Mouse (Mus musculus) 3T3-L1 (cell line): ENCODE results near the gene Gse1.

Source experiments
- DNase-seq: peaks from one replicate; pipeline ENCODE4 v3.0.0-alpha.2; 2015; ENCODE audit warnings: low read depth, low spot score

The Gse1 gene

DNA sequence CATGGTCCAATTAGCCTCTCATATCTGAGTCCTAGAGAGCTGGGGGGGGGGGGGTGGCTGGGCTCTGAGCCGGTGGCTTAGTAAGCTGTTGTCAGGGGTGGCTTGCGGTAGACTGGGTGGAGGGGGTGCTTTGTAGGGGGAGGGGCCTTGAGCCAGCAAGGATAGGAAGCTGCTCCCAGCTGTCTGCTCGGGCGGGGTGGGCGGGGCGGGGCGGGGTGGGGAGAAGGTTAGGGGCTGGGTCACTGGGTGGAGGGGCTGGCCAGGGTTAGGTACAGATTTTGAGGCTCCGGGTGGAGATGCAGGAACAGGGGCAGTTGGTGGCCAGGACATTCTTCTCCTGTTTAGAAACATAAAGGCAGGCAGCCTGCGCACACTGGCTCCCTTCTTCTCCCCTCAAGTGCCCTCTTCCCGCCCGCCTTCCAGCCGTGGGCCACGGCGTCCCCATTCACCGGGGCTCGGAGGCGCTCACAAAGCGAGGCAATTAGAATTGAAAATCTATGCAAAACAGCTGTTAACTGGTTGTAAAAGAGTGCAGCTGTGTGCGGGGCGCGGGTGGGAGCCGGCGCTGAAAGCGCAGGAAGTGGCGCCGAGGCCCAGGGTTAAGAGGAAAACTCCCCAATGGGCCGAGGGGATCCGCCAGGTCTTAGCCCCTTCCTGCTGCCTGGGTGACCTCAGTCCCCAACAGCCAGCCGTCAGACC, 304.4 kb downstream of the Gse1 start:
- no peak for DNase-seq

DNA sequence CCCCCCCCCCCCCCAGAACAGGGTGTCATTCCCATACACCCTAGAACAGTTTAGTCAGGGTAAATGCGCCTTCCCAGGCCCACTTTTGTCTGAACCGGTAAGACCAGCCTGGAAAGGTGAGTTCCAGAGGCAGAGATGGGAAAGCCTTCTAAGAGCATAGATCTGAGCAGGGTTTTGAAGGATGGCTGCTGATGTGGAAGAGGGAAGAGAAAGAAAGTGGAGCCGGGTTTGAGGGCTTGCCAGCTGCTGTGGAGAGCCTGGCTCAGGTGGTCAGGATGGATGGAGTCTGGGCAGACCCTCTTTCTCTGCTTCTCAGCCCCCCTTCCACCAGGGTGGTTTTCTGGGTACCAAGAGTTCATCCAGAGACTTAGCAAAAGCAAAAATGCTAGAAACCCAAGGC, 305.1 kb downstream of the Gse1 start:
- no peak for DNase-seq

DNA sequence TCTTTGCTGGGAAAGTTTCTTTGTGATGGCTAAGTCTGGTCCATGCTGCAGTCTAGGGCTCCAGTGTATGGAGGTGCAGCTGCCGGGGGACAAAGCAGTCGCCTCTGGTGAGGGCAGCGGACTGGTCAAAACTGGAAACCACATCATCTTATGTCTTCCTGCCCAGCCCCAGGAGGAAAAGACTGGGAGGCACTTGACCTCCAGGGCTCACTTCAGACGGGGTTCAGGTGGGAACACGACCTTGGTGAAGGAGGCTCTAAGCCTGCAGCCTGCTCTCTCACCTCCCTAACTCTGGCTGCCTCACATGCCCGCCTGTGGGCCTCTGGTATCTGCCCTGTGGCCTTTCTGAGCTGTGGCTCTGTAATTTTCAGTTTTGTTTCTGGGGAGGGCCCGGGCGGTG, 305.8 kb downstream of the Gse1 start:
- DNase-seq, result no peak

DNA sequence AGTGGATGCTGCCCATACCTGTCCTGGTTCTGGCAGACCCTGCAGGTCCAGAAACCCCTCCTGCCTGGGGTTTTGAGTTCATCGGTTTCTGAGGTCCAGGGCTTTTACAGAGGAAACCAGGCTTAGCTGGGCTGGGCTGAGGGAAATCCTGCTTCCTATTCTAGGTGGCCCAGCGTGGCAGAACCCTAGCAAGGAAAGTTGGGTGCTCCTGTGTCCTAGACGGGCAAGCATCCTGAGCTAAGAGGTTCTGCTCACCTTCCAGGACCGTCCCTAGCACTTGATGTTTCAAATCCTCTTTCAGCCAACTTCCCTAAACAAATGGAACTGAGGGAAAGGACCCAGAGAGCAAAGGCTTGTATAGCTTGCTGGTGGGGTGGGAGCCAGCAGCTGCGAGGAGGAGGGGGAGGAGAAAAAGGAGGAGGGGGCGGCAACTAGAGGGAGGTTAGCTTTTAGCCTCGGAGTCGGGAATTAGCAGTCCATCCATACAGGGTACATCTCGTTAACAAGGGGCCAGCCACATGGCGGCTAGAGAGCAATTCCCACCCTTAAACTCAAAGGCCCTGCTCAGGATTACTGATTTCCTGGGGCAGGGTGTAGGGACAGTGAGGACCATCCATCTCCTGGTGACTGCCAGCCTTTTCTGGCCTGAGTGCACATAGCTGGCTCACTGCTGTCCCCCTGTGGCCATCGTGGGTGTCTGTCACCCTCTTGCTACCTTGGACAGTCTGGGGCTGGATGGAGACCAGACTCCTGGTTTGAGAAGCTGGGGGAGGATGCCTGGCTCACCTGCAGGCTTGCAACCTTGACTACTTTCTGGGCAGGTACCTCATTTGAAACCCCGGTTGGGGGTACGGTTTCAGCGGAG, 306.5 kb downstream of the Gse1 start:
- peak; percentile 87 for DNase-seq

DNA sequence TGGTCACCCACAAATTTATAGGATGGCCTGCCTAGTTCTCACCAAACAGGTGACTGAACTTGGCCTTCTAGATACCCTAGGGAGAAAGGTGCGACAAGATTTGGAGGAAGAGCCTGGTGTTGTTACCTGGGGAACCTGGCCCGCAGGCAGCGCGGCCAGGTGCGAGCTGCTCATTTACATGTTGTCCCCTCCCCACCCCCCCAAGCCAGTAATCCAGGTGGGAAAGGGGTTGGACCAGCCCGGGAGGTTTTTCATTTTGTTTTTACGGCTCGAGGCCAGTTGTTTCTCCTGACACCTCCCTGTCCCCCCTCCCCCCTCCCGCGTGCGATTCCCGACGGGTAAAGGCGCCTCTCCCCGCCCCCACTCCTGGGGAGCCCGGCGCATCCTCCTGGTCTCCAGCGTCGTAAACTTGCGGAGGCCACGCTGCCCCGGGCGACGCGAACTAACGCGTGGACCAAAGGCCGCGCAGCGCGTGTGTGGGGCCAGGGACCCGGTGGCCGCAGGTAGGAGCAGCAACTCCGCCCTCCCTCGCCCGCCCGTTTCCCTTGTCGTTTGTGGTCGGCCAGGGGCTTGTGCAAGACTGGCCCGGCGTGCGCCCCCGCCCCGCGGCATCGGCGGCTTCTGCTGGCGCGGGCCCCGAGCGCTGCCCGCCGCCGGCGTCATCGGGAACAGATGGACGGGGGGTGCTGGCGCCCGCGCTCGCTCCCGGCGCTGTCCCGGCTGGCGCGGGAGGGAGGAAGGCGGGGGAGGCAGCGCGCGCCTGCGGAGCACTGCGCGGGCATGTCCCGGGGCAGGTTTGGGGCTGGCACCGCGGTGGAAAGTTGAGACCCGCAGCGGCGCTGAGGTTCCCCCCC, 307.4 kb downstream of the Gse1 start:
- DNase-seq, result peak; percentile 35

DNA sequence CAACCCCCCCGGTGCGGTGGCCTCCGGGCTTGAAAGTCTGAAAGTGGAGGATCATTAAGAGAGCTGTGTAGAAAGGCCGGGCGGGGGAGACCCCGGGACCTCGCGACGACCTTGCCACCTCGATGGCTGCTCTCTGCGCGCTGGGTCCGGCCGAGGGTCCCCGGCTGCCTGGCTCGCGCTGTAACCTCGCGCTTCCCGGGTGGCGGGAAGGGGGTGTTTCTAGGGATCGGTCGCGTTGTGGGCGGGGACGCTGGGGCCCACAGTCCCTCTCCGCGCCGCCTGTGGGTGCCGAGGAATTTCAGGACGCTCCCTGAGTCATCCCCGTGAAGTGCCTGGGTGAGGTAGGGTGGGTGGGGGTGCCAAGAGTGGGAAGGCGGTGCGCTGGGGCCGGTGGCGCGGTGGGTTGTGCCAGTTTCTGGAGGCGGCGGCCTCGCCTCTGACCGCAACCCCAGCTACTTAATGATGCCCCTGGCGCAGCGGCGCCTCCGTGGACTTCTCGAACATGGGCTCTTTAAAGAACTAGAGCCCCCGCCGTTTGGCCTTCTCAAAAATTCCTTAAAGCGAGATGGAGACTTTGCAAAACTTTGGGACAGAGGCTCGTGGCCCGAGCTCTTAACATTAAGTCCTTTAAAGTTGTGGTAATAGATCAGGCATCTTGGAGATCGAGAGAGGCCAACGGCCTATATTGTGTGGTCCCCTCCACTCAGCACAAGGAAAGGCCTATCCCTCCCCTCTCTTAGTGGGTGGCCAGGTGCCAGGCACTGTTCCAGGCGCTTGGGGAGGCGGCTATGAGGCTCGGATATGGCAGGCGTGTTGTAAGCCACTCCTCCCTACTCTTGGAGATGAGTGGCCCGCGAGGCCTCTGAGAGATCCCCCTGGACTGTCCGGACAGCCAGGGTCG, 308.3 kb downstream of the Gse1 start:
- peak; percentile 76 for DNase-seq

DNA sequence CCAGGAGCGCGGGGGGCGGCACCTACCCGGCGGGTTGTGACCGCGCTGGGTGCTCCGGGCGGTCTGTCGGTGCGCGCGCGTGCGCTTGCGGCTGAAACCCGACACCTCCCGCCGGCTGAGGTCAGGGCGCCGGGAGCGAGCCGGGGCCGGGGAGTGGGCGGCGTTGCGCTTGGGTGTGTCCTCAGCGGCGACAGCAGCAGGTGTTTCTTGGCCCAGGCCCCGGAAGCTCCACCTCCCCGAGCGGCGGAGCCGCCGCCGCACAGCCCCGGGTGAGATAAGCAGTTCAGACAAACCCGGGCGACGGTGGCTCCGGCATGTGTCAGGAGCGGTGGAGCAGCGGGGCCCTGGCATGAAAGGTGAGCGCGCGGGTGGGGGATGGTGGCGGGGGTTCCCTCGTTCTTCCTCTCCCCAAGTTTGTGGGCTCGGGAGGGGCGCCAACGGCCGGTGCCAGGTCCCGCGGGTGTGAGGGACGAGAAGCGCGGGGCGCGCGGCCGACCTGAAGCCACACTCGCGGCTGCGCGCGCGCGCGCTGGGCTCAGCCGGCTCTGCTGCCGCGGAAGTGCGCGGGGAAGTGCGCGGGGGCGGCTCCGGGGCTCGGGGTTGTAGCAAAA, 309.1 kb downstream of the Gse1 start:
- peak; percentile 73 for DNase-seq

DNA sequence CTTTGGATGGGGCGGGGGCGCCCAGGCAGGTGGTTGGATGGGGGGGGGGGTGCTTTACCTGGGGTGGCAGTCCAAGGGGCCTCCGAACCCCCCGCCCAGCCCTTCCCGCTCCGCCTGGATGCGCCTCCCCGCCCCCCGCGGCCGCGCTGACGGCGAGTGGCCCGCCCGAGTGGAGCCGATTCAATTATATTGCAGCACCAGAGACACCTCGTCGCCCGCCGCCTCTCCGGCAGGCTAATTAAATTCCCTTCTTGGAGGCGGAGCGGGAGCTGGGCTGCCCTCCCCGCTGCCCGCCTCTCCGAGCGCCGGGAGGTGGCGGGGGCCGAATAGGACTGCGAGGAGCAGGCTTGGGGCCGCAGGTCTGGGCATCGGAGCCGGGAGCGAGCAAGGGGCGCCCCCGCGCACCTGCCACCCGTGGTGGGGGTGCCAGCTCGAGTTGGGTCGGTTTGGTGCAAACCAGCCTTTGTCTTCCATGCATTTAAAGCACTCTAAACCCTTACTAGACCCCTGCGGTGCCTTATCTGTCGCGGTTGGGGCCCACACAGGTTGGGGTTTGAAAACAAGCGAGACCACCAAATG, 309.7 kb downstream of the Gse1 start:
- peak; percentile 31 for DNase-seq

DNA sequence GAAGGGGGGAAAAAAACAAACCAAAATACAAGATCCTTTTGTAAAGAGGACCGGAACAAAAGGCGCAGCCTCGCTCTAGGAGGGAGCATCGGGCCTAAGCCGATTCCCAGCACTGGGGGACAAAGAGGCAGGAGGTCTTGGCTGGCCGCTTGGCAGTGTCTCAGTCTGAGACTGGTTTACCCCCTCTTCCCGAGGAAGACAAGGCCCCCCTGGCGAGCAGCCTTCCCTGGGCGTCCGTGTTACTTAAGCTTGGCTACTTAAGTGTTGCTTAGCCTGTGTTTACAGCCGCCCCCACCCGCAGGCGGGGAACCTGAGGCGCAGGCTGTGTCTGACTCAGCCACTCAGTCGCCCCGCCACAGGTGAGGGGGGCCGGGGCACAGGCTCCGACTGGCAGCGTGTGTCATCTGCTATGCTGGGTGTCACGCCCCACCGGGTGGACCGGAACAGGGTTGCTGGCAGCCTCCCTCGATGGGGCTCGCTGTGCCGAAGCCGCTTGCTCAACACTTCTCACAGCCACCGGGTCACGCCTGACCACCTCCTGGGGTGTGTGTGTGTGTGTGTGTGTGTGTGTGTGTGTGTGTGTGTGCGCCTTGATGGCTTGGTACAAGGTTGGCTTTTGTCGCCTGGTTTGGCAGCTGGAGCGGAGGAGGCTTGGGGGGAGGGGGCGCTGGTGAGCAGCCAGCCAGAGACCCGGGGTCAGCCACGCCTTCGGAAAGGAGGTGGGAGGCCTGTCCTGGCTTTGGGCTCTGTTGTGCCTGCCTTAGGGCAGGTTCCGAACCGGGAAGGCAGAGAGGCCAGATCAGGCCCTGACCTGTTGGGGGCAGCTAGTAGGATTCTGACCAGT, 310.4 kb downstream of the Gse1 start:
- peak; percentile 65 for DNase-seq

DNA sequence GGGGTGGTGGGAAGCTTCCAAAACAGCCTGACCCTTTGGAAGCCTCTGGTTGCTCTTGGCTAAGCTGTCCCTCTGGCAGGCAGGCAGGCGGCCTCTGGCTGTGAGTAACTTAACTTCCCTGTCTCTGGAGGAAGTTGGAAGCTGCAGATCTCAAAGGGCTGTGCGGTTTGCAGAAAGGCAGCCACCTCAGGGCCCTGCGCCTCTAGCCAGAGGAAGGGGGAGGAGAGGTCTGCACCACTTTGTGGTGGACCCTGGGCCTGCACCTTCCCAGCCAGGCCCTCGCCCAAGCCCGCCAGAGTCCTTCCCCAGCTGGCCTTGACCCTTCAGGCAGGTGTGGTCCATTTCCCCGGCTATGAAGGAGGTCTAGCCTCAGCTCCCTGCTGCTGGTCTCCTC, 311.1 kb downstream of the Gse1 start:
- DNase-seq, result peak; percentile 56

DNA sequence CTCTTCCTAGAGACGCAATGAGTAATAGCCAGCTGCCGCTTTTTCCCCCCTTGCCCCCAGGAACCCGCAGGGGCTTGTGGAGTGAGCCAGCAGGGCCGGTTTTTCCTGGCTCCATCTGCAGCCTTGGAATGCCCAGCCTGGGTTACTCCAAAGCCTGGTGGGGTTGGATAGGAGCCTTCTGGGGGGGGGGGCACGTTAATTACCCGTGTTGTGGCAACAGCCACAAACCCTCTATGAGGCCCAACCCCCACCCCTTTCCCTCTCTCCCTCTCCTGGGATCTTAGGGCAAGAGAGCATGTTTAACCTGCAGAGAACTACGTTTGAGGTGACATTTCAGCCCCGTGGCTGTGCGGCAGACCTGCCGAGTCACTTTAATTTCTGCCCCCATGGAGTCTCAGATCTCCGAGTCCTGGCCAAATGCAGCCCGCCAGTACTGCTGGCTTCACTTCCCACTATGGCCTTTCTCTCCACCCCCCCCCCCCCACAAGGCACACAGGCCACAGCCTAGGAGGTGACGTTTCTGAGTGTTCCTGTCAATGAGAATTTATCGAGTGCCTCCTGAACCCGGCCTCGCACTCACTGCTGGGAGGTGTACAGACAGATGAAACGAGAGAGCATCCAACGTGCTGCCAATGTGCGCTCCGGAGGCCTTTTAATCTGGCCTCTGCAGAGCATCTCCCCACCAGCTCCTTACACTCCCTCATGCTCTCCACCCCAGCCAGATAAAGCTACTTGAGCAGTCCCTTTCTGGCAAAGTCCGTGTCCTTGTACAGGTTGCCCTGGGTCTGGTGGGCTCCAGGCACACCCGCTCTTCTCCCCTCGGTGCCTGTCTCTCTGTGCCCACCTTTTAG, 311.7 kb downstream of the Gse1 start:
- DNase-seq, result peak; percentile 12

DNA sequence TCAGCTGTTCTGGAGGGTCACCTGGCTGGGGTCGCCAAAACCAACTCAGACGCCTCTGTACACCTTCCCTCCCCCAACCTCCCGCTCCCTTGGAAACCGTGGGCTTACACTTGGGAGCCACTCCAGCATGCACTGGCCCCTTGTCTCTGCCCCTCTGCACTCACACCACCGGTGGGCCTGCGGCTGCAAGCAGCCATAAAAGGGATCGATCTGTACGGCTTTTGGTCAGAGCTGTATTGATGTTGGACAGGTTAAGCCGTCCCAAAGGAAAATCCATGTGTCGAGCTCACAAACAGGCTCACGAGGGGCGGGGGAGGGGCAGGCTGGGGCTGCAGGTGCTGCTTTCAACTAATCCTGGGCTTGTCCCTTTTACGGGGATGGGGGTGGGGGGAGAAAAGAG, 314.7 kb downstream of the Gse1 start:
- DNase-seq, result no peak

DNA sequence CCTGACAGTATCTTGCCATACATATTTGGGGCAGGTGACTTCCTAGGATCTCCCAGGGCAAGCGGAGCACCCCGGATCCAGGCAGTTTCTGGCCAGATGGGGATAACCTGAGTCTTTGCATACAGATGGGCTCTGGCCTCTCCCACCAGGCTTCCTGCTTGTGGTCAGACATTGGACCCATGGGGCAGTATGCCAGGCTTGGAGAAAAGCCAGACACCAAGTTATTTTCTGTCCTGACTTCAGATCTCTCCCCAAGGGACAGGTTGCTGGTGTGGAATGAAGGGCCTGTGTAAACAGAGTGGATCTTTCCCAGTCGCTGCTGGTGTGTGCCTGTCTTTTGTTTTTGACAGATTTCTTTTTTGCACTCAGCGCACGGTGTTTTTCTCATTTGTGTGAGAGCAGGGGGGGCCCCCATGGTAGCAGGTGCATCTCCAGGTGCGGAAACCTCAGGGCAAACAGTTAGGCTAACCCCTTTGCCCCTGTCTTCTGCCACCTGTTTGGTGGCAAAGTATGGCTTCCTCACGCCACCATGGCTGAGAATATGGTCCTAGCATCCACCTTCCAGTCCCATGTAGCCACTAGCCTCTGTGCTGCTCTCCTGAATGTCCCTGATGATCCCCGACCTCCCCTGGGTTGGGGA, 315.3 kb downstream of the Gse1 start:
- peak; percentile 75 for DNase-seq

DNA sequence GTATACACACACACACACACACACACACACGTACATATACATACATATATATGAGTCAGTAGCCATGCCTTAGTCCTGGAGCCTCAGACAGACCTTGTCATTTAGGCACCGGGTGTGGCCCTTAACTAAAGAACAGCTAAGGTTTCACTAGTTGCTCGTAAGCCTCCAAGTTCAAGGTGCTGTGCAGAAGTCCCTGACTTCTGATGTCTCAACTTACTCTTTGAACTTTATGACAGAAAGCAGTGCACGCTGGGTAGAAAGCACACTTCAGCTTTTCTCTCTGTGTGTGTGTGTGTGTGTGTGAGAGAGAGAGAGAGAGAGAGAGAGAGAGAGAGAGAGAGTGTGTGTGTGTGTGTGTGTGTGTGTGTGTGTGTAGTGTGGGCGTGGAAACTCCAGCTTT, 315.9 kb downstream of the Gse1 start:
- DNase-seq, result no peak

DNA sequence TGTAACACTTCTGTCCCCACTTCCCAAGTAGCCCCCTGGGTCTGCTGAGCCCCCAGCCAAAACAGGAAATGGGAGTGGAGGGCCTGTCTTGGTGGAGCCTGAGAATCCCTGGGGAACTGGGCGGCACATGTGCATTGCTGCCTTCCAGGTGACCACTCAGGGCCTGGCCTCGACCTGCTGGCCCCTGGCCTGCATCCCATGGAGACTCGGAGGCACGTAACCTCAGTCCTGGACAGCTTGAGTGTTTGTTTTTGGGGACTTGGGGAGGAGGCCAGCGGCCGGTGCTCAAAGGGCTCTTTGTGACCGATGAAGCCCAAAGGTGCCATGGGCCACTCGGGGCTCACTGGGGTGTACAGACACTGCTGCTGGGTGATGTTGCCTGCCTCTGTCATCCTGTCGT, 319.3 kb downstream of the Gse1 start:
- no peak for DNase-seq

DNA sequence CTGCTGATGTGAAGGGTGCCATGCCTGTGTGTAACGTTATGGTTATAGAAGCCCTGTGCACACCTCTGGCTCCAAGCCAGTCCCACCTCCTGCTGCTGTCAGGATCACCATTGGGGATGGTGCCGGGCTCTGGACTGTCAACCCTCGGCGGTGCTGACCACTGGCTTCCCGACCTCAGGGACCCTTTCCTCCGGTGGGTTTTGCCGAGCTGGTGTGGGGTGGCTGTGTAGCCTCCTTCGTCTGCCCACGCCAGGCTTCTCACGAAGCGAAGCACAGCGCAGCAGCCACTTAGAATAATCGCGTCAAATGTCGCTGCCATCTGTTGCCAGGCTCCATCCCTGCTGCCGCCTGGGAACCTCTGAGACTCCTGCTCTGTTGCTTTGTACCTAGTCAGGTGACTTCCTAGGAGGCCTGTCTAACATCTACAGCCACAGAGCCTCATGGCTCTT, 320.1 kb downstream of the Gse1 start:
- DNase-seq, result no peak

DNA sequence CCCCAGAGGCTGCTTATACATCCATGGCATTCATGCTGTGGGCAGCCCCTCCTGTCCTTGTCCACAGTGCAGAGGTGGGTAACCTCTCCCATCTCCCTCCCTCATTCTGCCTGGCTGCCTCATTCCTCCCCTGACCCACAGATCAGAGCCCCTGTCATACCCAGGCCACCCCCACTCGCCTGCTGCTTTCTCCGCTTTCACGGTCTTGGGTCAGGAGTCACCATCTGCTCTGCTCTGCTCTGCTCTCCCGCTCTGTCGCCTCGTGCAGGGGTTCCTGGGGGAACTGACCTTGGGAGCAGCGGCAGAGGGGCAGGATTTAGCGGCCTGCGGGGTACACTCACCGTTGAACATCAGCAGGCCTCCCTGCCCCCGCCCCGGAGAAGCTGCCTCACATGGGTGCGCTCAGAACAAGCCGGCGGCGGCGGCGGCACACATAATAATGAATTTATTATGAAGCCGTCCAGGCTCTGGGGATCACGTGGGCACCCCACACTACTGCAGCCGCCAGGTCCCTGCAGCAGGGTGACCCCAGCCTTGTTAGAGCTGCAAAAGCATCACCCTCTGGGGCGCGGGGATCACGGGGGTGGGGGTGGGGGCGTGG, 321.2 kb downstream of the Gse1 start:
- no peak for DNase-seq

DNA sequence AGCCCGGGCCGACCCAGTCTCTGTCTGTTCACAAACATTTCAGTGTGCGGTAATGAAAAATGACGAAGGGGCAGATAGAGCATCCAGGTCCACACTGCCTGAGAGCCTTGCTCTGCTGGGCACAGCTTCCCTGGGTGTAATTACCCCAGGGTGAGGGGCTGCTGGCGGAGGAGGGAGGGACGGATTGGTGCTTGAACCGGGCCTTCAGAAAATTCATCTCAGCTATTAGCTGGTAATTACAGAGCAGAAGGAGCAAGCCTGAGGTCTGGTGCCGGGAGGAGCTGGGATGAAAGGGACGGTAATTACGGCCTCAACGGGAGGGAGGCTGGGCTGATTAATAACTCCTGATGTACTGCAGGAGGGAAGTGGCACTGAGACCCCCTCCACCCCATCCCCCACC, 321.7 kb downstream of the Gse1 start:
- DNase-seq, result no peak
